Mouse (Mus musculus) gonadal fat pad, adult 2 months (tissue): ENCODE measurements around the gene Lpp. TPM values are rescaled to one million over a fixed set of nuclear protein-coding genes. Genes with fewer than 3 reads are reported as not detected.

ENCODE experiments used
- DNase-seq: peaks from one replicate; pipeline ENCODE4 v3.0.0-alpha.2; 2012; ENCODE audit warnings: low read depth
- polyA plus RNA-seq: library from polyadenylated mRNA; depleted of rRNA; stranded (reverse); fragments of >200 nt; gene quantifications from 2 replicates; pipeline ENCODE4 v1.2.3, GENCODE M21; 2012

Lpp gene
- polyA plus RNA-seq, 1 experiment, result 16.0 TPM

- DNase-seq, result no peak
Measured at GRCm38 (mm10) chr16:24930070-24930469, 536.8 kb downstream of the Lpp start.

- no peak for DNase-seq
Measured at GRCm38 (mm10) chr16:24930621-24931020, 537.3 kb downstream of the Lpp start.

- no peak for DNase-seq
Measured at GRCm38 (mm10) chr16:24932816-24933215, 539.5 kb downstream of the Lpp start.

GRCm38 (mm10) chr16:24933691-24934090 is 540.4 kb downstream of the Lpp start:
- peak; percentile 97 for DNase-seq

GRCm38 (mm10) chr16:24941306-24942160 is 548.2 kb downstream of the Lpp start:
- no peak for DNase-seq

GRCm38 (mm10) chr16:24943486-24944261 is 550.4 kb downstream of the Lpp start:
- no peak for DNase-seq

- no peak for DNase-seq
Measured at GRCm38 (mm10) chr16:24946356-24946755, 553.0 kb downstream of the Lpp start.

- no peak for DNase-seq
Measured at GRCm38 (mm10) chr16:24947485-24947884, 554.2 kb downstream of the Lpp start.

- peak; percentile 96 for DNase-seq
Measured at GRCm38 (mm10) chr16:24948091-24948690, 554.9 kb downstream of the Lpp start.

- peak; percentile 80 for DNase-seq
Measured at GRCm38 (mm10) chr16:24949265-24949664, 556.0 kb downstream of the Lpp start.

GRCm38 (mm10) chr16:24950112-24950743 is 556.9 kb downstream of the Lpp start:
- DNase-seq, result peak; percentile 61

- DNase-seq, result no peak
Measured at GRCm38 (mm10) chr16:24951909-24952308, 558.6 kb downstream of the Lpp start.

- no peak for DNase-seq
Measured at GRCm38 (mm10) chr16:24955054-24955453, 561.7 kb downstream of the Lpp start.

- DNase-seq, result no peak
Measured at GRCm38 (mm10) chr16:24958661-24959060, 565.4 kb downstream of the Lpp start.

- DNase-seq, result peak; percentile 85
Measured at GRCm38 (mm10) chr16:24960901-24961806, 567.8 kb downstream of the Lpp start.

- DNase-seq, result no peak
Measured at GRCm38 (mm10) chr16:24964311-24964710, 571.0 kb downstream of the Lpp start.

GRCm38 (mm10) chr16:24965091-24965490 is 571.8 kb downstream of the Lpp start:
- no peak for DNase-seq

GRCm38 (mm10) chr16:24966460-24966859 is 573.2 kb downstream of the Lpp start:
- DNase-seq, result no peak

GRCm38 (mm10) chr16:24973009-24973631 is 579.8 kb downstream of the Lpp start:
- DNase-seq, result no peak

- DNase-seq, result no peak
Measured at GRCm38 (mm10) chr16:24977771-24978170, 584.5 kb downstream of the Lpp start.
